Mouse (Mus musculus) kidney, adult 11 months (tissue): ENCODE measurements around the gene Nceh1.
"Not testable (repeated sequence)": the region's sequence is repeated elsewhere in the genome, so short reads cannot be mapped to it uniquely, and the experiment has no call there.

ENCODE experiments used
- DNase-seq: peaks from one replicate; pipeline ENCODE4 v3.0.0; 2022

Nceh1 gene

DNA sequence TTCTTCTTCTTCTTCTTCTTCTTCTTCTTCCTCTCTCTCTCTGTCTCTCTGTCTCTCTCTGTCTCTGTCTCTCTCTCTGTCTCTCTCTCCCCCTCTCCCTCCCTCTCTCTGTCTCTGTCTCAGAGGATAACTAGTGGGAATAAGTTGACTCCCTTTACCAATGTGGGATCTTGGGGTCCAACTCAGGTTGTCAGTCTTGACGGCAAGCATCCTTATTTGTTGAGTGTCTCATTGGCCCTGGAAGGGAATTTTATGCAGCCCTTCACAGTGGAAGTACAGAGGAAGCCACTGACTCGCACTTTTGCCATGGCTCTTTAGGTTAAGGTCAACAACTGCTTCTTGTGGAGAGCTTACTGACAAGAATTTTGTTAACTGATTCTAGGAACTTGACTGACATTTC lies 105.5 kb downstream of the Nceh1 start:
- no peak for DNase-seq

DNA sequence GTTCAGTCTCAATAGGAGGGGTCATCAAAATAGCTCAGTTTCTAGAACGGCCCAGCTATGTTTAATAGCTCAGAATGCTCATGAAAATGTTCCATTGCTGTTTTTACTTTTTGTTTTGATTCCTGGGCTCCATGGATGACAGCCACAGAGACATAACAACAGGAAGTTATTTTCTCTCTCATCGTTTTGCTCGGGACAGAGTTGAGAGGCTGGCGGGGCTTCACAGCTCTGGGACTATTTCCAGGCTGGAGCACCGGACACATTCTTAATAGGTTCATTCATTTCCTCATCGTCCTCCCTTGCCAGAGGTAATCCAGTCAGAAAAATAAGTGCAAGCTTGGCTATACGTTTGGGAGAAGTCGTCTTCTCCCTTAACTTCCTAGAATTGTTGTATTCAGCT lies 106.1 kb downstream of the Nceh1 start:
- DNase-seq: peak; percentile 64

DNA sequence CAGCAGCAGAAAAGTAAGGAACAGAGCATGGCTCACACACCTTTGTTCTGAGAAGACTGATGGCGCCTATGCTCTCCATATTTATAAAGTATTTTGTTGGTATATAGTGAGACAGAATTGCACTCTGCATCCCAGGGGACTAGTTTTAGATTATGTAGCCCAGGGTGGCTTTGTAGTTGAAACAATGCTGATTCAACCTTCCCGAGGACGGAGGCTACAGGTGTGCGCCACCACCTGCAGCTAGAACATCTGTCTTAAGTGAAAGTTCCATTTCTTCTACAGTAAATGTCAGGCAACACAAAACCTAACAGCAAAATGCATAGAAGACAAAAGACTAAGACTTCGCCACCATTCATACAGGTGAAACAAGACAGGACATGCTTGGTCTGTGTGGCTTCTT lies 107.5 kb downstream of the Nceh1 start:
- DNase-seq: no peak

DNA sequence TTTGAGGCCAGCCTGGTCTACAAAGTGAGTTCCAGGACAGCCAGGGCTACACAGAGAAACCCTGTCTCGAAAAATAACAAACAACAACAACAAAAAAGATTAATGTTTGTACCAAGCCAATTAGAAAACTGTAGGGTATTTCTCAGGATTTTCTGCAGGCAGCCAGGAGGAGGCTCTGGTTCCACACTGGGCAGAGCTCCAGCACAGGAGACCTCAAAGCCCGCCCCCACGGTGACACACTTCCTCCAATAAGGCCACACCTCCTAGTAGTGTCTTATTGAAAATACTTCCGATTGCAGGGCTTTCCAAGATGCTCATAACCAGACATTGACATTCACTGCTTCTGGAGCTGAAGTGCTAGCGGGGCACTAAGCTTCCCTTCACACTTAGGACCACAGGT lies 108.2 kb downstream of the Nceh1 start:
- DNase-seq: not testable (repeated sequence)

DNA sequence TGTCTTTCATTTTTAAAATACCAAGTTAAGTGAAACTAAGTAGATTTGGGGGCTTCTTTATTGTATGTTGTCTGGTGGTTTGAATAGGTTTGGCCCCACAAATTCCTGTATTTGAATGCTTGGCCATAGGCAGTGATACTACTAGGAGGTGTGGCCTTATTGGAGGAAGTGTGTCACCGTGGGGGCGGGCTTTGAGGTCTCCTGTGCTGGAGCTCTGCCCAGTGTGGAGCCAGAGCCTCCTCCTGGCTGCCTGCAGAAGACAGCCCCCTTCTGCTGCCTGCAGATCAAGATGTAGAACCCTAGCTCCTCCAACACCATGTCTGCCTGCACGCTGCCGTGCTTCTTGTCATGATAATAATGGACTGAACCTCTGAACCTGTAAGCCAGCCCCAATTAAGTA lies 108.6 kb downstream of the Nceh1 start:
- not testable (repeated sequence) for DNase-seq

DNA sequence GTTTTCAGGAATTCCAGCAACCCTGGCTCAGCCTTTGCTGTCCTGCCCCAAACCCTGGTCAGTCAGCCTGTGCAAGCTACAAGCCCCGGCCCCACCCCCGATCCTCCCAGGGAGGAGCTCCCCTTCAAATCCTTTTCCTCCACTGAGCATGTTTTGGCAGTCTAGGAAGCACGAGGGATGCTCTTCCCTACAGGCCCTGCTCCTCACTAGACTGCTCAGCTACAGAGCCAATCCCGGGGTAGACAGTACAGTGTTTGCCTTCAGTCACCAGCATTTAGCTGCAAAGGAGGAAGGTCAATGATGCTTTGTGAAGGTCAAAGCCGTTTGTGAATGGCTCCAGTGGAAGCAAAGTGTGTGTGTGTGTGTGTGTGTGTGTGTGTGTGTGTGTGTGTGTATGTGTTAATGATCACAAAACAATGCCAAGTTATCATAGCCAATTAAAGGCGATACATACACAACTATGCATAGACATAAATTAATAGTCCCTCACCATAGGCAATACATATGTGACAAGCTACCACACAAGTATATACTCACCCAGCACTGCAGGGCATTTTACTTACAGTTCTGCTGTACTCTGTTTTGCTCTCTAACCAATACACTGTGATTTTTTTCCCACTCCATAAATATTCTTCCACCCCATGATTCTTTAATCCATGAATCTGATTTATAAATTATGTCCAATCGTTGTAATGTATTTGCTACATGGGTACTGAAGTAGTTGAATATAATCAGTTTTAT lies 111.0 kb downstream of the Nceh1 start:
- DNase-seq: no peak

DNA sequence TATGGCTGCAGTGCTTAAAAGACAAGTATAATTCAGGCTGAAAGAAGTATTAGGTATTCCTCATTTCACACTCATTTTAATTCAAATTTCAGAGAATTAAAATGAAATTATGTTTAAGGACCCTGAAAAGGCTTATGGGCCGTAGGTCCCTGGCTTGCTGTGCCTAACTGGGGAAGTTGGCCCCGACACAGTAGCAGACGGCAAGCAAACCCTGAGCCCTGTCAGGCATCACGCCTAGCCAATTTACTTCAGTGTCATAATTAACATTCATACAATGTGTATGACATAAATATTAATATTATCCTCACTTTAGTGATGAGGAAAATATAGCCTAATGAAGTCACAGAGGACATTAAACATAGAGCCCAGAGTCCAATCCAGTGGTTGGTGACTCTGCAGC lies 117.7 kb downstream of the Nceh1 start:
- no peak for DNase-seq

DNA sequence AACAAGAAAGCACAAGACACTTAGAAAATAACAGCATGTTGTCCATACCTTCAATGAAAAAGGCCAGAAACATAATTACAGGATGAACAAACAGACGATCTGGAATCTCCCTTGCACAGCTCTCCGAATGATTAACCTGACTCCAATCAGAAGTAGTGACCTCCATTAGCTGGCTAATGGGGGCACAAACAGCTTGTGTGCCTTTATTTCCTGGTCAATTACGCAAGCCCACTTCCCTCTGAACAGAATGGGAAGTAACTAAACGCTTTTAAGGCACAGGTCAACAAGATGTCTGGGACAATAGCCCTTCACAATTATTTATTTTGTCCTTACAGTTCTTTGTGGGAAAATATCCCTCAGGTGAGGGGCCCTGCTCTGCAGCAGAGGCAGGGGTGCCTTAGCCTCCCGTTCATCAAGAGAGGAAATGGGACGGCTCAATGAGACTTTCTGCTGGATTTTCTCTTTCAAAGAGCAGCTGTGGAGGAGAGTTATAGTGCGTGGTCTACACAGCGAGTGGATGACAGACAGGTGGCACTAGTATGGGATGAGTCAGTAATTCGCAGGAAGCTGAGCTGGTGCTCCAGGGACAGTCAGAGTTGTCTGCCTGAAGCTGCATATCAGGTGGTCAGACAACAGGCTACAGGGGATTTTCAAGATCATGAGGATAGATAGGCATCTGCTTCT lies 119.7 kb downstream of the Nceh1 start:
- DNase-seq: no peak

DNA sequence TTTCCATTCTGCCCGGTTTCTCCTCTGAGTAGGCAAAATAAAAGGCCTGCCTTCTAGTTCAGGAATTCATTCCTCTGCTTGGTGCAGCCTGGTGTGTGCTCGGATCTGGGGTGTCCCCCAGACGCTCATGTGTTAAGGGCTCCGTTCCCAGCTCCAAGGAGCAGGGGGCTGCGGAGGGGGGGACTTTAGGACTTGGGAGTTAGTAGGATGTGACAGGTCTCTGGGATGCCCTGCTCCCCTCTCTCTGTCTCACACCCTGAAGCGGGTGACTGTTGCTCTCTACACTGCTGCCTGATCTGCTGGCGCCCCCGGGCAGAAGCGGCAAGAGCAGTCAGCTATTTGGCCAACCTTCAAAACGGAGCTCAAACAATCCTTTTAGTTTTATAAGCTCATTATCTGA lies 124.0 kb downstream of the Nceh1 start:
- no peak for DNase-seq

DNA sequence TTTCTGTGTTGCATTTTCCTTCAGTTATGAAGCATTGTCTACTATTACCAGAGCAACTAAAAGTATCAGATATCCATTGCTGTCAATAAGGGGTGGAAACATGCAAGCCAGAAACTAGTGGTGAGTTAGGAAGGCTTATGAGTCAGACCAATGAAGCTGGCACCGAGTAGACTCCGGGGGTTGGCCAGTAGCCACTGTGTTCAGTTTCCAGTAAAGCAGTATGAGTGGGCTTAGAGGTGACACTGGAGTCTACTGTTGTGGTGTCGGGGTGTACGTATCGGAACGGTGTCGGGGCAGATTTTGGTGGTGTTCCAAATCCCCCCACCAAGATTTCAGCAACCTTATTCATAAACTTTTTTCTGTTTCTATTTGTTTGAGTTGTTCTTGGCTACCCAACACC lies 128.2 kb downstream of the Nceh1 start:
- DNase-seq: no peak

DNA sequence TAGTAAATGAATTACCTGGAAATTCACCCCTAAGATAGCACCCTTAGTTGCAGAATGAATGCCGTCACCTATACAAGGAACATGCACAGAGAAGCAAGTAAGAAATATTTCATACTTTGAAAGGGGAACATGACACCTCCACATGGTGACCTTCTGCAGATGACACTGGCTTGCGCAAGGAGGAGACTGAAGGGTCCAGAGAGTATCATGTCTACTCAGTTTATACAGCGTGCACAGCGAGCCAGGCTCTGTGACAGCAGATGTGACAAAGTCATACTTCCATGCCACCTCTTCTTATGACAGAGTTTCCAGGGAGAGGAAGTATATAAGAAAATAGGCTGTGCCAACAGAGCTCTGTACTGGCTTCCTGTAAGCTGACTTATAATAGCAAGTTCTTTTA lies 128.7 kb downstream of the Nceh1 start:
- DNase-seq: no peak

DNA sequence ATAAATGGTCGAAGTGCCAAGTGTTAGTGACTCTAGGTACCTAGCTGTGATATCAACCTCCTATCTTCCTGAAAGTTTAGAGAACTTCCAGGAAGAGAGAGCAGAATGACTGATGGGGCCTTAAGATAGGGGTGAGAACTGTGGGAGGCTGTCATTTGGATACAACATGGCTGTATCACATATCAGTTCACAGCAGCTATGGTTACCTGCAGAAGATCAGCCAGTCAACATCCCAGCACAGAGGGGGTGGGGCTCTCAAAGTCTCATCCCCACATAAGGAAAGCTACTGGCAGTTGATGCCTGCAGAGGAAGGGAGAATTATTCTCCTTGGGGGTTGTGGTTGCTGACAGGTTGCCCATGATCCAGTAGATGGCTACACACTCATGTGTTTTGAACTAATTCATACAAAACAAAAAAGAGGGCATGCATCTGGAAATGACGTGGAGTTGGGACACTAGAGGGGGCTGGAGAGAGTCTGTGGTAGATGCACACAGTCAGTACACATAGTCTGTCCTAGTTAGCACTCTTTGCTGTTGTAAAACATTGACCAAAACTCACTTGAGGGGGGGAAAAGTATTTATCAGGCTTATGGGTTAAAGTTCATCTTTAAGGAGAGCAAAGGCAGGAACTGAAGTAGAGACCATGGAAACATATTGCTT lies 131.9 kb downstream of the Nceh1 start:
- DNase-seq: no peak

DNA sequence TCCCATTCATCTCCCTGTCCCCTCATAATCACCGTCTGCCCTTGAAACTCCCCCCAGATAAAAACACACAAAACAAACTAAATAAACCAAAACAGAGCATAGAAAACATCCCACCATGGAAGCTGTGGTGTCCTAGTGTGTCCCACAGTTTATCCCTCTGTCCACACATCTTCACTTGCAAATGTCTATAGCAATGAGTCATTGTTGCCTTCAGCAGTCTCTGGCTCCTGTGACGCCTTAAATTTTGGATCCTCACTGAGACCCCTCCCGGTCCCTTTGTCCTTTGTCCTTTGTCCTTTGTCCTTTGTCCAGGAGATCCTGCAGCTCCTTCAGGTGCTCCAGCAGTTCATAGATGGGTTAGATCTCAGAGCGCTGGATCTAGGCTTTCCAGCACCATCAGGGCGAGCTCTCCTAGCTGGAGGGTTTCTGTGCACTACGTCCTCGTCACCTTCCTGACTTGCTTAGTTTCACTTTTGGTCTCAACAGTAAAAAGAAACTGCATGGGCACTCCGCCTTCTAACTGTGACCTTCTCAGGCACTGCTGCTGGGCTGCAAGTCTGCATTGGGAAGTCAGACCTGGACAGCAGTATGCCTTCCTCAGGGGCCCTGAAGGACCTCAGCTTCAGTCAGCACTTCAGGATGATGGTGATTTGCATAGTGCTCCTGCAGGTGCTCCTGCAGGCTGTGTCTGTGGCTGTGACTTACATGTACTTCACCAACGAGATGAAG lies 134.0 kb downstream of the Nceh1 start, which contains the start of gene Tnfsf10:
TSS of gene Tnfsf10 (plus strand) at position 470 of the 729 bp plus-strand sequence.
- peak; percentile 75 for DNase-seq

DNA sequence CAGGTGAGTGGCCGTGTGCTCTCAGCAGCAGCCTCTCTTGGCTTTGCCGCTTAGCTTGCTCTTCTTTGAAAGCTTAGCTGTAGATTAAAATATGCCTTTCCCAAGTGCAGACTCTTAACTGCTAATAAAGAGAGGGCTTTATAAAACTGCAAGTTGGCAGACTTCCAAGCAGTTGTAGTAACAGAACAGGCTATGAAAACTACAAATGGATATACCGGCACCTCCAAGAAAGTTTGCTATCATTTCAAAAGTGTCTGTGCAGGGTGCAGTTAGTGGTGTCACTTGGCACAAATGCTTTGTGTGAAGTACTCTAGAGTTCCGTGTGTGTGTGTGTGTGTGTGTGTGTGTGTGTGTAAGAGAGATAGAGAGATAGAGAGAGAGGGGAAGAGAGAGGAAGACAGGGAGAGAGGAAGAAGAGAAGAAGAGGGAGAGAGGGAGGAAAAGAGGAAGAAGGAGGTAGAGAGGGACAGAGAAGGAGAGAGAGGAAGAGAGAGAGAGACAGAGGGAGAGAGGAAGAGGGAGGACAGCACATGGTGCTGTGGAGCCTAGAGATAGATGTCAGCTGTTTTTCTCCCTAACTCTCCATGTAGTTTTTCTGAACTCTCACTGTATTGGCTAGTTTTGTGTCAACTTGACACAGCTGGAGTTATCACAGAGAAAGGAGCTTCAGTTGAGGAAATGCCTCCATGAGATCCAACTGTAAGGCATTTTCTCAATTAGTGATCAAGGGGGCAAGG lies 134.7 kb downstream of the Nceh1 start:
- no peak for DNase-seq

DNA sequence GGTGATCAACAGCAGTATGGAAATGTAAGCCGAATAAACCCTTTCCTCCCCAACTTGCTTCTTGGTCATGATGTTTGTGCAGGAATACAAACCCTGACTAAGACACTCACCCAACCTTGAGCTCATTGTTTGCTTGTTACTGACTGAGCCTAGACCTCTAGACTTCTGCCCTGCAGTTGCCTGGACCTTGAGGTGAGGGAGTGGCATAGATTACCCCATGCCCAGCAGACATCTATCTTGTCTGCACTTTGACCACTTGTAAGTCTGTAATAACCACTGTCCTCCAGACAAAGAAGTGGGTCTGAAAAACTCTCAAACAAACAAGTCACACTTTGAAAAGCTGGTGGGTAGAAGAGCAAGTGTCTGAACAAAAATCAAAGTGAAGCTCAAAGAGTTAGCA lies 136.9 kb downstream of the Nceh1 start:
- peak; percentile 56 for DNase-seq

DNA sequence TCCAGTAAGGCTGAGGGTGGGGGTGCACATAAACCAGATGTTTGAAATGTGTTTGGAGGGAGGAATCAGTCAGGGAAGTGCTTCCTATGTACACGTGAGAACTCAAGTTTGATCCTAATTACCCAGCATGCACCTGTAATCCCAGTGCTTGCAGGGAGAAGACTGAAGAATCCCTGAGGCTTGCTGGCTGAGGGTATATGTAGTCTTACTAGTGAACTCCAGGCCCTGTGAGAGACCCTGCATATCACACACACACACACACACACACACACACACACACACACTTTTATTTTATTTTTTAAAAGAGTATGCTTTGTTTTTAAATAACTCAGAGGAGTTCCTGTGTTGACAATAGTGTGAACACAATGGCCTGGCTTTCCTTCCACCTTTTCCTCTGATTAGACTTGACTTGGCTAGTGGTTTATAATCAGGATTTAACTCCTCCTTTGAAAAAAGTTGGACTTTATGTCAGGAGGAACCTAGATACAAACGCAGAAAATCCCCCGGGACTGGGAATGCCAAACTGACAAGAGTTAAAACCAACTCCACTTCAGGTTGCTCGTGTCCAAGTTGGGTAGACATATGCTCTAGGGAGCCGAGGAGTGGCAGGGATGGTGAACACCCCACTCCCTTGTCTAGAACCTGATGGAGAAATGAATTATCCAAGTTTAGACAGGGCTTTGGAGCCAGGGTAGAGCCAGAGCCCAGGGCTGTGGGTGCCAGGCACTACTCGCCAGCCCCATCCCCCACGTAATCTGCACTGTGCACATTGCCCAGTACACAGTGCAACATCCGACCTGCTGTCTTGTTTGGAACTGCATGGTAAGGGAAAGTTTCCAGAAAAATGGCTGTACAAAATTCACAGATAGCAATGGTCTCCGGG lies 138.1 kb downstream of the Nceh1 start:
- DNase-seq: peak; percentile 73

DNA sequence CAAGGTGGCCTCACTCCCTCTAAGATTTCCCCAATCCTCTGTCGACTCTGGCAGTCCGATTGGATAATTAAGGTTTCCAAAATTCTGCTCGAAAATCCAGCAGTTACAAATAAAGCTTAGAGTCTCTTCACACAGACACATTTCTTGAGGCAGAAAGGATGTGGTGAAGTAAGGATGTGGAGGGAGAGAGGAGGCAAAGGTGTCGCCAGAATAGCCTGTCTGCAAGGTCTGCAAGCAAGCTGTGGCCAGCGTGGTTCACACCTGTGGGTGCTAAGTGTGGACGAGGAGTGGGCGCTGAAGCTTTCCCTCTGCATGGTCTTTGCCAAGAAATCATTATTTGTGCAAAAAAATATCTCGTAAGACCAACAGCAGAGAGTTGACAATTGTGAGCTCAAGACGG lies 139.8 kb downstream of the Nceh1 start:
- DNase-seq: no peak

DNA sequence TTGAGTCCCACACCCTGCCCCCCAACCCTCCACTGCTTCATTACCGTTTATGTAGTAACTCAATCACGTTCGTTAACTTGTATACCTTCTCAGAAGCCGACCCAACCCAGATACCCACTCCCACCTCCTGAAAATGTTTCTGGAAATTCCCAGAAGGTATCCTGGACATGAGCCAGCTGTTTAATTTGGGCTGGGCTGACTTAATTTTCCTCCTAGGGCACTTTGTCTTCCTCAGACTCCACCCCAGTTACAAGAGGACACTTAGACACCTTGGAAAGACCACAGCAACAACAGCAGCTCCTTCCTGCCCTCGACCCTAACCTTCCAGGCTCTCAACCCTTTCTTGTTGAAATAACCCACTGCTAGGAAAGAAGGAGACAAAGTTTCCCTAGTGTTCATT lies 140.8 kb downstream of the Nceh1 start:
- DNase-seq: peak; percentile 63

DNA sequence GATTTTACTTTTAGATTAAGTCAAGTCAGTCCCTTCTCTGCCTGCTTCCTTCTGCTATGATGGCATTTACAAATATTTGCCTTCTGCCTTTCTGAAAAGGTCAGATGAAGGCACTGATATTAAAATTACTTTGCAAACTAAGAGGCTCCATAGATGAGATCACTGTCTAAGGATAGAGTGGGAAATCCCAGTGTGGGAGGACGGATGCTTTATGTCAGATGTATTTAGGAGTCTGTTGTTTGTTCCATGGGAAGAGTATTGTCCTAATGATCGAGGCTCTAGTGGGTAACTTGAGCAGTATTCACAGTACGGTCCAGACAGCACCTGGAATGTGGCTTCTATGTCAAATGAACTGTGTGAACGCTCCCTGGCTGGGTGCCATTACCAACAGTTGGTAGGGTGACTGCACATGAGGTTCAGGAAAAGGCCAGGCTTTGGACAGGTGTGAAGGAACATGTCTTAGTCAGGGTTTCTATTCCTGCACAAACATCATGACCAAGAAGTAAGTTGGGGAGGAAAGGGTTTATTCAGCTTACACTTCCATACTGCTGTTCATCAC lies 143.9 kb downstream of the Nceh1 start:
- peak; percentile 76 for DNase-seq

DNA sequence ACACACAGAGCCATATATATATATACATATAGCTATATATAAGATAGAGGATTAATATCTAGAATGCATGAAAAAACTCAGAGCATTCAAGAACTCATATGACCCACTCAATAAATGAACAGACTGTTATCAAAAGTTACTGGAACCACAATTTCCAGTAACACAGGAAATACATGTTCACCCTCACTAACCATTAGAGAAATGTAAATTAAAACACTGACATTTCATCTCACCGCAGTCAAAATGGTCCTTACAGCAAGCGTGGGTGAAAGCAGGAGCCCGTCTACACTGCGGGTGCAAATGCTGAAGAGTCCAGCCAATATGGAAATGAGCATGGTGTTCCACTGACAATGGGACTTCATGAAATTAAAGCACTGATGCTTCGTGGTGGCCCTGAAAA lies 147.9 kb downstream of the Nceh1 start:
- DNase-seq: no peak
